Mouse (Mus musculus) cerebellum, adult 18-20 months (tissue): ENCODE data around the gene Hnf1a.

ENCODE experiments used
- DNase-seq, 2 experiments: peaks; one replicate each; pipeline ENCODE4 v3.0.0; 2021

Hnf1a gene

GRCm38 (mm10) chr5:114970824-114971227, at the start of gene Hnf1a:
Gene Hnf1a, minus strand, starts transcription at chr5:114971094.
- no peak for DNase-seq

DNA sequence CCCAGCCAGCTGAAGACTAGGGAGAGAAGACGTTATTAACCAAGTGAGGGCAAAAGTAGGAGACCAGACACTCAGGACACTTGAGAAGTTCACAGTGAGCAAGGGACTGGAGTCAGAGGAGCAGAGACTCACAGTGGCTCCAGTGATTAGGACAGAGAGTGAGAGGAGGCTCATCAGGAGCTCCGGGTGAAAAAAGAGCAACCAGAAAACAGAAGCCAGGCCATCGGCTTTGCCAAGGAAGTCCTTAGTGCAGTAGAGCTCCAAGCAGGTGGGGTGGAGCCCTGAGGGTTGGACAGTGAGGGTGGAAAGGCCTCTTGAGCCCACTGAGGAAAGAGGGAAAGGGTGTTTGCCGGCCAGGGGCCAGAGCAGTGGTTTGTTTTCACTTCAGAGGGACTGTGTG, 47.9 kb upstream of the Hnf1a start:
- no peak for DNase-seq

DNA sequence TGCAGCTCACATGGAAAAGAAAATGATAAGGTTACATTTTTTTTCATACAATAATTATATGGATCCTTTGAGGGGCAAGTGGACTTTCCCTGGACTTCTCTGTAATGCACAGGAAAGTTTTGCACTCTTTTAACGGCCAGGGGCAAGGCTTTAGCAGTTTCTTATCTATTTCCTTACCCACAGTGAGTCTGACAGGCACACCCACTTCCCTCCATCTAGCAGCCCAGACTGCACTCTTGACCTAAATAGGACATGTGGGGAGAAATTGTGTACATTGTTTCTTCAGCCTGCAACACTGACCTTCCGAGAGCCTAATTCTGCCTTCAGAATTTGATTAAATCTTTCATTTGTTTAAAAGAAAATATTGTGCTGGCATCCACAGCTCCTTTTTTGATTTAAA, 47.4 kb upstream of the Hnf1a start:
- no peak for DNase-seq

DNA sequence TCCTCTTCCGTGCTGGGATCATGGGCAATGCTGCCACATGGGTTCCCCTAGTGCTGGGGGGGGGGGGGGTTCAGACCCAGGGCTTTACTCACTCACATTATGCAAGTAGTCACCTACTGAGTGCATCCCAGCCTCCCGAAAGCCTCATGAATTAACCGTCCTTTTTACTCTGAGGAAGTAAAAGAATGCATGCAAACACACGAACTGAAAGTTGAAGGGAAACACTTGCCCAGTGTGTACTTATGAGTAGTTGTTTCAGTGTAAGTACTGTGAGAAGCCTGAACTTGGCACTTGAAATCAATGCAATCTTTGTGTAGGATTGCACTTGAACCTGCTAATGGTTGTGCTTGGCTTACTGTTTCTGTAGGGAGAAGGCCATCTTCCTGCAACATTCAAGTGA, 44.2 kb upstream of the Hnf1a start:
- no peak for DNase-seq

- no peak for DNase-seq
Observed at GRCm38 (mm10) chr5:115014570-115014969, 43.7 kb upstream of the Hnf1a start.

GRCm38 (mm10) chr5:115013436-115013835, 42.5 kb upstream of the Hnf1a start:
- no peak for DNase-seq

- peak; percentile 53 to 64 for DNase-seq
Observed at GRCm38 (mm10) chr5:115011519-115012261, 40.8 kb upstream of the Hnf1a start.

DNA sequence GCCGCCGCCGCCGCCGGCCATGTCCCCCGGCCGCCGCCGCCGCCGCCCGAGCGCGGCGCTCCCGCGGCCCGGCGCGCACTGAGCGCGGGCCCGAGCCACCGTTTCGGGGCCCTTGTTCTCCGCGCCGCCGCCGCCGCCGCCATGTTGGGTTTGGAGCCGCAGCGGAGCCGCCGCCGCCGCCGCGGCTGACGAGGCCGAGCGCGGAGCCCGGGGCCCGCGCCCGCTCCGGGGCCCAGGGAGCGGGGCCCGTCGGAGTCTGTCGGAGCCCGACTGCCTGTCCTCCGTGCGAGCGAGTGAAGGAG, 40.3 kb upstream of the Hnf1a start:
- peak in 1 of 2 experiments; percentile 12 for DNase-seq

- peak; percentile 85 to 99 for DNase-seq
Observed at GRCm38 (mm10) chr5:115010577-115011216, 39.8 kb upstream of the Hnf1a start, which contains the start of gene Sppl3. Gene Sppl3, plus strand, starts transcription at chr5:115011137.

DNA sequence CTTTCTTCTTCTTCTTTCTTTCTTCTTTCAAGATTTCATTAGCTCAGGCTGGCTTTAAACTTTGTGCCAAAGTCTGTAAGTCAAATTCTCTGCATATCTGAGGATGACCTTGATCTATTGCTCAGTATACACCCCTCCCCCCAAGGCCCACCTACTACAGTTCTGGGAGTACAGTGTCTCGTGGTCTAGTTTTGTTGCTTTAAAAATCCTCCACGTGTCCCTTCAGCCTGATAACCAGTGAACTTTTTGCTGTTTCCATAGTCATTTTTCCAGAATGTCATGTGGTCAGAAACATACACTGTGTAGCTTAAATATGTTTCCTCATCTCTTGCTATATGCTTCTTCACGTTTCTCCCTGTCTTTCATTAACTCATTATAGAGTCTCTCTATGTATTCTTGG, 39.1 kb upstream of the Hnf1a start:
- no peak for DNase-seq

DNA sequence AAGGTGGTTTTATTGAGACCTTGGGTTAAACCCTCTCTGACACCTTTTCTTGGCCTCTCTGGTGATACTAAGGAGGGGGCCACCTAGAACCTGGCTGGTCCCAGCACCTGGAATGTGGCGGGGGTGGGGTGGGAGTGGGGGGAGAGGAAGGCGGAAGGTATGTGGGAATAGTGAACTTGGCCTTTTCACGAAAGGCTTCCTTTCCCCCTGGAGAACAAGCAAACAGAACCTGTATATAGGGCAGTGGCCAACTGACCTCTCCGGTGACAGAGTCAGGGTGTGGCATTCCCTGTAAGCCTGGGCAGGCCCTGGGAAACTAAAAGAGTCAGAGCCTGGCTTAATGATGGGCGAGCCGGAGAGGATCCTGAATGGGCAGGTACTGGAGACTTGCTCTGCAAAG, 38.2 kb upstream of the Hnf1a start:
- DNase-seq, result no peak

DNA sequence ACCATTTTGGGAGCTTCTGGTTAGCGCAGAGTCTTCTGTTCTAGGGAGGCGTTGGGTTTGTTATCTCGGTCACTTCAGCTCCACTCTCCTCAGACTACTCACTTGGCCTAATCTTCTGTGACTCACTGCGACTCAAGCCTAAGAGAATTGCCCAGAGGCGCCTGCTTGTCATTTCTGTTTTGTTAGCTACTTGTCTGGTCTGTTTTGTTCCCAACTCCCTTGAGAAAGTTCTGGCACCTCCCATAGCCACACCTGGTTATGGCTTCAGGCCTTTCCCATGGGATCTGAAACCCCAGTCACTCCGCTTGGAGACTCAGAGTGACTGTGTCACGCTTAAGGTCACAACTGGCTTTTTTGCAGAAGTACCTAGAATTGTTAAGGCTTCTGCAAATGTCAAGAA, 37.4 kb upstream of the Hnf1a start:
- no peak for DNase-seq

DNA sequence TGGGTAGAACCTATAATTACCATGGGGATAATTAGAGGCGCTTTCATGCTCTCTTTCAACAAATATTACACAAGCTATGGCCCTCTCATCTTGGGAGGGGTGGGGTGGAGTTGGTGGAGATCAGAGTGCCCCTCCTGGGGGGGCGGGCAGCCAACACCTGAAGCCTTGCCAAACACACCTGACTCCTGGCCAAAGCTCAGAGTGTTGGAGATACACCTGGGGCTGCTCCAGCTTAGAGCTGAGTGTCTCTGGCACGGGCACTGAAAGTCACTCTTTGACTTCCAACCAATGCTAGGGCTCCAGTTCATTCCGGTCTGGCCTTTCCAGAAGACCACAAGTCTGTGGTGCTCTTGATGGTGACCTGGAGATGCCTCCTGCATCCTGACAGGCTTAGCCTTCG, 36.9 kb upstream of the Hnf1a start:
- no peak for DNase-seq

GRCm38 (mm10) chr5:115003224-115003873, 32.5 kb upstream of the Hnf1a start:
- no peak for DNase-seq

DNA sequence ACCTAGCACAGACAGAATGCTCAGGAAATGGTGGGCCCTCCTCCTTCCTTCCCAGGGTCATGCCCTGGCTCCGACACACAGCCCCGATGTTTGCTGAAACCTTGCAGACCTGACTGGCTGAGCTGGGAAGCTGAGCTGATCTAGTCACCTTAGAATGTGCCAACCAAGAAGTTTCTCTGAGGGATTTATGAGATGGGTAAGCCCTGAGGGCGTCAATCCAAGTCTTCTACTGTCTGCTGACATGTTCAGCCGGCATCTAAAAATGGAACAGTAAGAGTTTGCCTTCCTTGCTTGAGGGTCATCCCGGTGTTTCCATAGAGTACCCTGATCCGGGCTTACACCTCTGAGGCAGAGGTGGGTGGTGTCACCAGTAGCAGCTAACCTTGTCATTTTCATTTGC, 31.9 kb upstream of the Hnf1a start:
- no peak for DNase-seq

GRCm38 (mm10) chr5:115001464-115001863, 30.6 kb upstream of the Hnf1a start:
- DNase-seq, result no peak

DNA sequence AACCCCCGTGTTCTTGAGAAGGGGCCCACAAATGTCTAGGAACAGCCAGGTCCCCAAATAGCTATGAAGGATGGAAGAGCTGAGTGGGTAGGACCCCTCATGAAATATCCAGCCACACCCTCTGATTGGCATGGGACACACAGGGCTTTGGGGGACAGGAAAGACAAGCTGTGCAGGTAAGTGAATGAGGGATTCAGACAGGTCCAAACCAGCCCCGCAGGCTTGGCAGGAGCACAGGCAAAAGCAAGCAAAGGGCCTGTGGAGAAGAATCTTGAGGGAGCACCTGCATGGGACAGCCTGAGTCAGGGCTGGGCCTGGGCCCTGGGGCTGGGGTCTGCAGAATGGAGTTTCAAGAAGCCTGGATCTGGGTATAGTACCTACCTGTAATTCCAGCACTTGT, 29.6 kb upstream of the Hnf1a start:
- DNase-seq, result no peak

GRCm38 (mm10) chr5:114997327-114997726, 26.4 kb upstream of the Hnf1a start:
- DNase-seq, result no peak

DNA sequence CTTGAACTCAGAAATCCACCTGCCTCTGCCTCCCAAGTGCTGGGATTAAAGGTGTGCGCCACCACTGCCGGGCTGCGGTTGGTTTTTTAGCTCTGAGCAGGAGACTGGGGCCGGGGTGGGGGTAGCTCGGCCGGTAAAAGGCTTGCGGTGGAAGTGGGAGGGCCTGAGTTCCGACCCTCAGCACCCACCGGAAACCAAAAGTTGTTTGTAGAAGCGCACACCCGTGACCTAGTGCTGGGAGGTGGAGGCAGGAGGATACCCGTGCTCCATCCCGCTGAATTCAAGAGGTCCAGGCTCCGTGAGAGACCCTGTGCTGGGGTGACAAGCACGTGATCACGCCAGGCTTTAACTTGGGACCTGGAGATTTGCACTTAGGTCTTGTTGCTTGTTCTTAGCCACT, 25.6 kb upstream of the Hnf1a start:
- DNase-seq, result no peak

DNA sequence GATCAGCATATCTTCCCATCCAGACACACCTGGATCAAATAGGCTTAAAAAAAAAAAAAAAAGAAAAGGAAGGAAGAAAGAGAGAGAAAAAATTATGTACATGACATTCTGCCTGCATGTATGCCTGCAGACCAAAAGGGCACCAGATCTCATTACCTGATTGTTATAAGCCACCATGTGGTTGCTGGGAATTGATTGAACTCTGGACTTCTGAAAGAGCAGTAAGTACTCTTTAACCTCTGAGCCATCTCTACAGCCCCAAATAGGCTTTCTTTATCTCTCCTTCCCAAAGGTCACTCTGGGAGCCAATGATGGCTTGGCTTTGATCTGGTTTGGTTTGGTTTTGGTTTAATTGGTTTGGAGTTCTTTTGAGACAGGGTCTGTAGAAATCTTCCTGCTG, 14.2 kb upstream of the Hnf1a start:
- no peak for DNase-seq

- no peak for DNase-seq
Observed at GRCm38 (mm10) chr5:114982001-114982400, 11.1 kb upstream of the Hnf1a start.

DNA sequence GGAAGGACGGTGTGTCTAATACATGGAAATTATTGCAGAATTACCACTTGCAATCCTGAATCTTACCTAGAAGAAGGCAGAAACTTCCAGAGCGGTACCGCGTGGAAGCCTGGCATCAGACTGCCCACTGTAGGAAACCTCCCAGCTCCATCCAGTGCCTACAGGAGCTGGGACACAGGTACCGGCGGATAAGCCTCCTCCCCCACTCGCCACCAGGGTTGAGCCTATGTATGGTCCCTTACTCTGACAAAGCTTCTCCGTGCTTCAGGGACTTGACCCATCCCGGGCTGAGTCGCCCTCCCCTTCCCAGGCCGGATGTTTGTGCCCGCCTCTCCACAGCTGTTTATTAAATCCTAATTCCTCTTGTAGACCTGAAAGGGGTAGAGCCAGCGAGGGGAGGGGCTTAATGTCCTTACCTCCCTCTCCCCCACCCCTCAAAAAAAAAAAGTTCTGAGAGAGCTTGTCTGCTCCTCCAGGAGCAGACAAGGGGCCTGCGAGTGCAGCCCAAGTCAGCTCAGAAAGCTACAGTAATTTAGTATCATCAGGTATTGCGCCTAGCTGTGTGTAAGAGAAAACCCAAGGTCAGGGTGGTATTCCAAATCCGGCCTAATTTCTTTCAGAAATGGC, 9.3 kb upstream of the Hnf1a start:
- no peak for DNase-seq

DNA sequence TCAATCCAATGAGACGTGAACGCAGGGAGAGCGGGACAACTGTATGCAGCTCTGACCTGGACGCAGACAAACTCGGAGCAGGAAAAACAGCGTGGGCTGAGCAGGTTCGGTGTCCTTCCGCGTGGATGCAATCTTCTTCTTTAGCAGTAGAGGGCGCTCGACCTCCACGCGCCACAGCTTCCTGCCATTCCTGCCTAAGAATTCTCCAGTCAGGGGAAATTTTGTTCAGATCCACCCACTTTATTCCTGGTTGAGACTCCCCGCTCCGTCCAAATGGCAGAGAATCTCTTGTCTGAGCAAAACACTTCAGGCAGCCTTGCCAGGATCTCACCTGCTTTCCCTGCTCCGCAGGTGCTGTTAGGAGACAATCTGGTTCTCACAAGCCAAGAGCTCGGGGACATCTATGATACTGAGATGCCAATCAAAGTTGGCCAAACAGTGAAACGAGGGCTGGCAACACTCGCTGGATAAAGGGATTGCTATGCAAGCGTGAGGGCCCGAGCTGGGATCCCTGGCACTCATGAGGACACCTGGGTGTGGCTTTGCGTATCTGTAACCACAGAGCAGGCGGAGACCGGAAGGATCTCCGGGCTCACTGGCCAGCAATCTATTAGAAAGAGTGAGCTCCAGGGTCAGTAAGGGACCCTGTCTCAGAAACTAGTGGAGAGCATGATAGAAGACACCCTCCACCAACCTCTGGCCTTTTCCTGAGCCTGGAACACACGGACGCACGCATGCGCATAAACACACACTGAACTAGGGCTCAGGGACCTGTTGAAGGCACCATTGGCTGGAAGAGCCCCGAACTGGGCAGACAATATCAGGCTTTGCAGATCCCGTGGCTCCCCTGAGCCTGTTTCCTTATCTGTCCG, 8.6 kb upstream of the Hnf1a start:
- peak; percentile 75 to 86 for DNase-seq
